Mouse (Mus musculus) lung, adult 2 months (tissue): ENCODE data around the gene Dpp6.

Source experiments
- CTCF ChIP-seq: fragments of 200-500 bp; IDR thresholded peaks from 2 replicates; pipeline ENCODE4 v1.5.1; 2011; ENCODE audit warnings: mild to moderate bottlenecking, low read length, control low read depth; ENCODE audit not compliant: insufficient read depth
- POLR2A ChIP-seq: fragments of 200-500 bp; IDR thresholded peaks from 2 replicates; pipeline ENCODE4 v1.6.1; 2011; ENCODE audit warnings: low read depth, mild to moderate bottlenecking, control low read depth, low read length, borderline replicate concordance; ENCODE audit errors: extremely low read depth

DNA sequence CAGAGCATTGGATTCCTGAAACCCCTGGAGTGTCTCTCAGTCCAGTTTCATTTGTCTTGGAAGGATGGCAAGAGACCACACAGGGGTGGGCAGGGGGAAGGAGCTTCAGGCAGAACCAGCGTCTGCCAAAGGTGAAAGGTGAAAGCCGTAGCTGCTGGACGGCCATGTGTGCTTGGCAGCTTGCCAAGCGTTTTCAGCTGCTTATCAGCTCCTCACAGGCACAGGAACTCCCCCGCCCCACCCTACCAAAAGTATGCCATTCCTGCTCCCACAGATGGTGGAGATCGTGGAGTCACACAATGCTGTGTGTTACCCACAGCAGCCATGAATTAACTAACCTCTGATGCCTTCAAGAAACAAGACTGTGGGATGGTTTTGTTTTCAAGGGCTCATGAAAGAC, 891.2 kb downstream of the Dpp6 start:
- TF ChIP-seq CTCF (no peak), POLR2A (no peak)
